Mouse (Mus musculus): ENCODE measurements around the gene Duxf3.

- TF ChIP-seq CTCF (conservative IDR thresholded peaks at IDR 0.05 in 1 of 2, IDR thresholded peaks at IDR 0.05 in 1 of 2; ENCODE audit: low read depth in 2 of 2, low read length in 2 of 2) (no peak), MEF2A (IDR thresholded peaks at IDR 0.05; ENCODE audit: borderline replicate concordance, low read depth, low read length) (no peak)
Observed at GRCm38 (mm10) chr10:58255954-58256353, 23.5 kb upstream of the Duxf3 start.
